Mouse (Mus musculus) adrenal gland, adult 8-10 months (tissue): ENCODE data around the gene Tcam1. TPM values are rescaled to one million over a fixed set of nuclear protein-coding genes. Genes with fewer than 3 reads are reported as not detected.

Experiments
- DNase-seq: peaks from one replicate; pipeline ENCODE4 v3.0.0; 2022
- total RNA-seq, 4 experiments: library from RNA; stranded (reverse); gene quantifications; 2 replicates each; pipeline ENCODE4 v1.2.4; 2022

The Tcam1 gene
- total RNA-seq, 4 experiments from 2014 or later = 0.15 to 0.19 (median 0.17) TPM; not detected in 1

DNA sequence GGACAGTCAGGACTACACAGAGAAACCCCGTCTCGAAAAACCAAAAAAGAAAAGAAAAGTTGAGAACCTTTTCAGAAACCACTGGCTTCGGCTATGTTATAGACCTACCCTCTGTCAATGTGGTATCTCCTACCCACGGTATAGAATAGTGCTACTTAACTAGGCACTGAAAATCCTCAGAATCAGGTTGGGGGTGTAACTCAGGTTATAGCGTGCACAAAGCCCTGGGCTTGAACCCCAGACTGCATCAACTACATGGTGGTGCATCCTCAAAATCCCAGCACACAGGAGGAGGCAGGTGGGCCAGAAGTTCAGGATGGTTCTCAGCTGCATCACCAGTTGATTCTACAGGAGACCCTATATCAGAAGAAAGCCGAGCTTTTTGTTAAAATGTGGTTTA, 2.7 kb upstream of the Tcam1 start:
- no peak for DNase-seq

DNA sequence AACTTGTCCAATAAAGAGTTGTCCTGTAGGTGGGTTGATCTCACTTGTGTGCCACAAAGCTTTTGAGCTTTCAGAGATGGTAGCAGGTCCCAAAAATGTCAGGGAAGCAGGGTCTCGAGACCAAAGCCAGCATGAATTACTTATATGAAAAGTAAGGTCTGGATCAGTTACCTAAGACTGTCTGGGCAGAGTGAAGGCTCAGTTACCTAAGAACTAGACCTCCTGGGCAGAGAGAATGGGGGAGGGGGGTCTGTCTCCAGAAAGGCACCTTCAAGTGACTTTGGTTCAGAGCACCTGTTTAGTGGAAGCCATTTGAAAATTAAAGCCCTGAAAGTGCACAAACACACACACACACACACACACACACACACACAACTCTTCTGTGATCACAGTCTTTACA, 2.1 kb upstream of the Tcam1 start:
- DNase-seq = no peak

DNA sequence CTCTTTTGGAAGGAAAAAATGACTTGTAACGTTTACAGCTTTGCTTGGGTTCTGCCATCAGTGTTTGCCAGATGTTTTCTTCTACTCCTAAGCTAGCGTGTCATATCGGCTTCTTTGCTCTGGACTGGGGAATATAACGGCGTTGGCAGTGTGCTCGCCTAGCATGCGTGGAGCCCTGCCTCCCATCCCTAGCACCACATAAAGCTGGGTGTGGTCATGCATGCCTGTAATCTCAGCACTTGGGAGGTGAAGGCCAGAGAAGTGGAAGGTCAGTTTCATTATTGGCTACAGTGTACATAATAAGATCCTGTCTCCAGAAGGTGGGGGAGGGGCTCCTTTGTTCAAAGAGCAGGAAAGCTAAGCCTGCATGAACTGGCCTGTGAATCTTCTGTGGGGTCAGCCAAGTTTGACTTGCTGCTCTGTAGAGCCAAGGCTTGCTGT, 1.5 kb upstream of the Tcam1 start:
- no peak for DNase-seq

- no peak for DNase-seq
Observed at GRCm38 (mm10) chr11:106282452-106282851, 6.0 kb downstream of the Tcam1 start.

DNA sequence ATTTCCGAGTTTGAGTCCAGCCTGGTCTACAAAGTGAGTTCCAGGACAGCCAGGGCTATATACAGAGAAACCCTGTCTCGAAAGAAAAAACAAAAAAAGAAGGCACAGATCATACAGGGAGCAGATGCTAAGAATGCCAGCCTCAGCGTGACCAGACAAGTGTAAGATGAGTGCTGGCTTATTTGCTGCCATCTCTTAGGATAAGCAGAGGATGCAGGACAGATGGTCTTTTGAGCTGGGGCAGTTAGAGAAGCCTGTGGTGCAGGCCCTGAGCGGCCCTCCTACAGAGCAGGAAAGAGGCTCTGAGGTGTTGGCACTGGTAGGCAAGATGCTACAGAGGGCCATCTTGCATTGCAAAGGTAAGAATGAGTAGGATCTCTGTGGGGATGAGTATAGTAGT, 6.9 kb downstream of the Tcam1 start:
- DNase-seq = no peak

DNA sequence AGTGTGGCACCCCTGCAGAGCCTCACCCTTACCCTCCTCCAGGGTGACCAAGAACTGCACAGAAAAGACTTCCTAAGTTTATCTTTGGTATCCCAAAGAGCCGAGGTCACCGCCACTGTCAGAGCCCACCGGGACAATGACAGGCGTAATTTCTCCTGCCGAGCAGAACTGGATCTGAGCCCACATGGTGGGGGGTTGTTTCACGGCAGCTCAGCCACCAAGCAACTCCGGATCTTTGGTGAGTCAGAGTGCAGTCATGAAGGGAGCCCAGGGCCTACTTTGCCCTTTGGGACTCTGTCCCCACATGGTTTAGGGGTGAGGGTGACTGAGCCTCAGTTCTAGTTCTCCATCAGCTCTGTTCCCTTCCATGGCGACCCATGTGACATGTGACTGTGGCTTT, 7.7 kb downstream of the Tcam1 start:
- DNase-seq = no peak

GRCm38 (mm10) chr11:106286206-106286605, 9.7 kb downstream of the Tcam1 start:
- no peak for DNase-seq

DNA sequence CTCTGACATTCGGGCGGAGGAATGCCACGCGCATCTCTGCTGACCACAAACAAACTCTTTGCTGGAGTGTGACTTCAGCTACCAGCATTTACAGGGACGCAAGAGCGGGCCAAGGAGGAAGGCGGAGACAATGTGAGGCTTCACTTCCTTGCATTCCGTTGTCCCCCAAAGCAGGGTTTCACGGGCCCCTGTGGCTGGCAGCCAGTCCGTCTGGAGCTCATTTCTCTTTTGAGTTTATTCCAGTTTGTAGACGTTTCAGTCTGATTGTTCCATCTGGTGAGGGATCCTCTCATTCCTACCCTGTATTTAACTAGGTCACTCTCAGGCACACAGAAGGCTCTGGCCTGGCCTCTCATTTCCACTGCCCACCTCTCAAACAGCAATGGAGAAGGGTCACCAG, 10.5 kb downstream of the Tcam1 start:
- DNase-seq = no peak

DNA sequence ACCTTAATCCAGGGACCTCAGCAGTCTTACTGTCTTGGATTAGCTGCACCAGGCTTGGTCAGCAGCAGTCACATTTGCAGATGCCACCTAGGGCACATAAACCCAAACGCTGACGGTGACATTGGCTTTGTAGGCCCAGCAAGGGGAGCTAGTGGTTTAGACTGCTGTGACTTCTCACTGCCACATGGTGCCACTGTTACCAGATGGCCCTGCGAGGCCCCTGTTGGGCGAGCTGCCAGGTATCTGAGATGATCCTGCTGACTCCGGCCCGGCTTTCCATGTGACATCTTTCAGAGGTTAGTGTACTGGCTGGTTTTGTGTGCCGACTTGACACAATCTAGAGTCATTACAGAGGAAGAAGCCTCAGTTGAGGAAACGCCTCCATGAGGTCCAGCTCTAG, 12.9 kb downstream of the Tcam1 start:
- peak; percentile 69 for DNase-seq

DNA sequence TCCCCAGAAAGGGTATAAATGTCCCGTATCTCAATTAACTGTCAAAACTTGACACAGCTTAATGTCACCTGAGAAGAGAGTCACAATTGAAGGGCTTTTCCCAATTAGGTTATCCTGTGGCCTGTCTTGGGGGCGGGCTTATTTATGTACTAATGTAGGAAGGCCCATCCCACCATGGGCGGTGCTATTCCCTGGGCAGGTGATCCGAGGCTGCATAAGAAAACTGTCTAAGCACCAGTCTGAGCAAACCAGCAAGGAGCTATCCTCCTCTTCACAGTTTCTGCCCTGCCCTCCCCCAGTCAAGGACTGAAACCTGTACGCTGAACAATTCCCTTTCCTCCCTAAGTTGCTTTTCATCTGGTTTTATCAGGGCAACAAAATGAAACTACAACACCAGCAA, 13.9 kb downstream of the Tcam1 start:
- no peak for DNase-seq

- DNase-seq = no peak
Observed at GRCm38 (mm10) chr11:106291861-106292260, 15.4 kb downstream of the Tcam1 start.

GRCm38 (mm10) chr11:106301765-106302164, 25.3 kb downstream of the Tcam1 start, which contains the start of gene Gh:
Gene Gh, minus strand, starts transcription at chr11:106301865.
- DNase-seq = no peak

- DNase-seq = no peak
Observed at GRCm38 (mm10) chr11:106302634-106303033, 26.2 kb downstream of the Tcam1 start.

DNA sequence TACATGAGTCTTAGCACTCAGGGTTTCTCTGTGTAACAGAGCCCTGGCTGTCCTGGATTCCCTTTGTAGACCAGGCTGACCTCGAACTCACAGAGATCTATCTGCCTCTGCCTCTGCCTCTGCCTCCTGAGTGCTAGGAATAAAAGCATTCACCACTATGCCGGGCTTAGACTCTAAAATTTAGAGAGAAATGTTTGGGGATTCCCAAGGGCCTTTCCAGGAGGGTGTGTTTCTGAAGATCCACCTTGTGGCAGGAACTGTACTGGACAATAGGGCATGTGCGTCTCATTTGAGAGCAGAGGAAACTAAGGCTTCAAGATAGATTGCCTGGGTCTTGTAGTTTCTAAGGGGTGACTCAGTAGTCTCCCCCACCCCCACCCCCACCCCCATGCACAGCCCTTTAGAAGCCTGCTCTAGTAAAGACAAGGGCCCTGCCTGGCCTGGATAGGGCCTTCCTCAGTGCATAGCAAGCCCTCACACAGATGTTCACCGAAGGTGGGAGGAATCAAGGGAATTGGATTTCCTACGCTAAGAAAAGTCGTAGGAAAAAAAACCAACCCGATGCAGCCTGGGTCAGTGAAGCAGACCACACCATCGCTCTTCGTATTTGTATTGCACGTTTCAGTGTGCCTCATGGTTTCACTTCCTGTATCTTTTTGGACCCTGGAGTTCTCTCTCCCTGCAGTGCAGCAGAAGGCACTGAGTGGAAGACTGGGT, 29.0 kb downstream of the Tcam1 start:
- no peak for DNase-seq

DNA sequence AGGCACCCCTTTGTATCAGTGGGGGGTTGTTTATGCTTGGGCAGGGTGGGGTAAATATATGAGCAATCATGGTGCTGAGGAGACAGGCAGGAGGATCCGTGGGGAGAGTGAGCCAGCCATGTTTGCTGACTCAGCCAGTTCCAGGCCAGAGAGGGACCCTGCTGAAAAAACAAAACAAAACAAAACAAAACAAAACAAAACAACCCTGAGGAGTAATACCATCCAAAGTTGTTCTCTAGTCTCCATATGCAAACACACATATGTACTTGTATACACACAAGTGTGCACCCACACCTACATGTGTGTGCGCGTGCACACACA, 29.6 kb downstream of the Tcam1 start:
- no peak for DNase-seq

DNA sequence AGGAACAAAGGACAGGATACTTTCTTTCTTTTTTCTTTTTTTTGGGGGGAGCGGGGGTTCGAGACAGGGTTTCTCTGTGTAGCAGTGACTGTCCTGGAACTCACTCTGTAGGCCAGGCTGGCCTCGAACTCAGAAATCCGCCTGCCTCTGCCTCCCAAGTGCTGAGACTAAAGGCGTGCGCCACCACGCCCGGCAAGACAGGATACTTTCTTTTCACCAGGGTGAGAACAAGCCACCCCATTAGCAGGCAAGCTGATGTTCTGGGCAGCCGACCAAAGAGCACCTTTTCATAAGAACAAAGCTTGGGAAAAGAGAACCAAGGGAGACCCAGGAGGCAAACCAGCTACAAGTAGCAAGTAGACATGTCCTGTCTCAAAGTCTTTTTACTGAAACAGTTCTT, 30.3 kb downstream of the Tcam1 start:
- DNase-seq = no peak

GRCm38 (mm10) chr11:106307432-106307831, 31.0 kb downstream of the Tcam1 start:
- DNase-seq = no peak

GRCm38 (mm10) chr11:106308162-106308561, 31.7 kb downstream of the Tcam1 start:
- DNase-seq = no peak

DNA sequence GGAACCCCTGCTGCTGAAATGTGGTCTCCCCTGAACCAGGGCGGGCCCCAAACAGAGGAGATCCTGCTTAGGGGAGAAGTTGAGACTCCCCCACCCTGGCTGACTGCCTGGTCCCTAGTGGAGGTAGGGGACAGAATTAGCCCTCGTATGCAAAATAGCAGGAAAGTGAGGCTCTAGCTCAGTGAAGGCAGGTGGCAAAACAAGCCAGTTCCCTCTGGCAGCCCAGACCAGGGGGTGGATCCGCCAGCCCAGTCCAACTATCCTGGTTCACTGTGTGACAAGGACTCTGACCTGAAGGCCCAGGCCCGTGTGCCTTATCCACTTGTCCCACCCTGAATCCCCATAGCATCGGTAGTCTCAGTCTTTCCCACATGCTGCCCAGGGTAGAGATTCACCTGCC, 33.7 kb downstream of the Tcam1 start:
- DNase-seq = no peak

DNA sequence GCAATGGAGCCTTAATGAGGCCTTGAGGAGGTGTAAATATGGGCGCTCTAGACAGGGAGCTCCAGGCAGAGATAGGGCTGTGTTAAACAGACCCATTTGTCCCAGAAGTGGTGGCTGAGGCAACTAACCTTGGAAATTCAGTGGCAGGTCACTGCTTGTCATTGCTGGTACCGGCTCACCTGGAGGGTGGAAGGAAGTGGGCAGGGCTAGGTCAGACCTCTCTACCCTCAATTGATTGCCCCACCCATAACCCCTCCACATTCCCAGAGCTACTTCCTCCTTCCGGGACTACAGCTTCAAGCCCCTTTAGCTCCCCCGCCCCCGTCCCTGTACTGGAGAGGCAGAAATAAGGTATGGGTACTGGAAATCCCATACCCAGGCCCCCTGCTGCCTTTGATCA, 37.1 kb downstream of the Tcam1 start:
- no peak for DNase-seq

- no peak for DNase-seq
Observed at GRCm38 (mm10) chr11:106314333-106314812, 37.9 kb downstream of the Tcam1 start, which contains the start of gene Cd79b. Gene Cd79b, minus strand, starts transcription at chr11:106314762.

DNA sequence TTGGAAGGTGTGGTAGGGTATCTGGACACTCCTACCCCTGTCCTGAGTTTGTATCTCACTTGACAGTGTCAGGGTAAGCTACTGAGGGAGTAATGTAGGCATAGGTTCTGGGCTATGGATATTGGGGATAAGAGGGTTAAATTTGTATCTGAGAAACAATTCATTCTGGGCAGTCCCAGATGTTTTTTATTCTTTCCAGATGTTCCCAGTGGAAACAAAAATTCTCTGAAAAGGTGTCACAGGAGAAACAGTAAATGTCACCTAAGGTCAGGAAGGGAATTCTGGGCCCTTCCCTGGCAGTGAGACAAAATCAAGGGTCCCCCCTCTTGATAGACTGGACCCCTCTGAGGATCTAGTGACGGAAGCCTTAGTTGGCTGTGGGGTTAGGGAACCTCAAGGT, 39.9 kb downstream of the Tcam1 start:
- DNase-seq = no peak

- no peak for DNase-seq
Observed at GRCm38 (mm10) chr11:106317801-106318200, 41.3 kb downstream of the Tcam1 start.
